In genomic region chr11:111057435-111057834, GRCm38 (mm10) we compare ENCODE assay signal across 18 mouse cellular contexts.
"Had no signal": no experiment of that assay in that cellular context is flagged by ENCODE, and none has a peak within 500 bp of the region (broad histone marks: within the 10 kb centered on the region; RNA-seq: fewer than 3 reads in every experiment).

No protein-coding gene starts in this region.

- H3K4me3 ChIP-seq: layer of hippocampus, adult 2 months; limb, embryonic 10.5 days; limb, embryonic 13.5 days; liver, embryonic 13.5 days; midbrain, embryonic 15.5 days; myocyte; stomach, embryonic 15.5 days had no signal

- H3K4me2 ChIP-seq: limb, embryonic 13.5 days; liver, embryonic 13.5 days; lung, embryonic 14.5 days; midbrain, embryonic 15.5 days; stomach, embryonic 15.5 days had no signal

- H3K4me1 ChIP-seq: limb, embryonic 13.5 days; liver, embryonic 13.5 days; midbrain, embryonic 15.5 days; stomach, embryonic 15.5 days had no signal

- H3K9ac ChIP-seq: limb, embryonic 13.5 days; liver, embryonic 13.5 days; liver, postnatal 0 days; lung, embryonic 14.5 days; midbrain, embryonic 15.5 days; stomach, embryonic 15.5 days had no signal

- H3K9me3 ChIP-seq: limb, embryonic 10.5 days; limb, embryonic 13.5 days; liver, embryonic 13.5 days; midbrain, embryonic 15.5 days; stomach, embryonic 15.5 days had no signal

- H3K27me3 ChIP-seq: limb, embryonic 13.5 days; liver, embryonic 13.5 days; midbrain, embryonic 15.5 days; stomach, embryonic 15.5 days had no signal

- H3K27ac ChIP-seq: kidney, postnatal 0 days; layer of hippocampus, adult 2 months; limb, embryonic 10.5 days; limb, embryonic 13.5 days; liver, embryonic 13.5 days; midbrain, embryonic 15.5 days; stomach, embryonic 15.5 days had no signal

- H3K36me3 ChIP-seq: limb, embryonic 10.5 days; limb, embryonic 13.5 days; liver, embryonic 13.5 days; midbrain, embryonic 15.5 days; stomach, embryonic 15.5 days had no signal

- DNase-seq: kidney, adult 2 months; kidney, postnatal 25 days; layer of hippocampus, adult 9-11 months; liver, embryonic 13.5 days; liver, postnatal 0 days; lung, embryonic 14.5 days; right cerebral cortex, postnatal 25 days; spleen, adult 18-20 months; thymus, postnatal 25 days had no signal

- ATAC-seq: intestine, postnatal 0 days; liver, postnatal 0 days; lung, postnatal 0 days; midbrain, embryonic 15.5 days had no signal
